Mouse (Mus musculus): Measurements from ENCODE around the gene Olfr1432.
"Not testable (repeated sequence)": the region's sequence is repeated elsewhere in the genome, so short reads cannot be mapped to it uniquely, and the experiment has no call there.

Olfr1432 gene

DNA sequence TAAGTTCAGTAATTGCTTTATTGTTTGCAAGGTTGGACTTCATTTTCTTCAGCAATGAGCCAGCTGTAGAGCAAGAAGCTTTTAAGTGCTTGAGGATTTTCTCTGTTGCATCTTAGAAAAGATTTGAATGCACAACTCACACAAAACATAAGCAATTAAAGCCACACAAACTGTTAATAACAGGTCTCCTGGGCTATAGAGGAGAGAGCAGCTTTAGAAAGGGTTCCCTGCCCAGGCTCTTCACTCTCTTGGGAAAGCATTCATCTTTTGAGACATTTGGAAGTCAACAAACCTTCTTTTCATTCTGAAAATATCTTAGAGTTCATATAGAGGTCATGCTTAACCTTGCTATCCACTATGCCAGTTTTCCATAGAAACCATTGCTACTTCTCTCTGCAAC is at the start of gene Olfr1432:
Gene Olfr1432, minus strand, starts transcription at position 101 of the 400 bp plus-strand sequence.
- not testable (repeated sequence) for DNase-seq

GRCm38 (mm10) chr19:12279554-12279953 is 47.2 kb upstream of the Olfr1432 start, which contains the start of gene Olfr1434:
Olfr1434 (plus strand) TSS chr19:12279854.
- no peak for DNase-seq

DNA sequence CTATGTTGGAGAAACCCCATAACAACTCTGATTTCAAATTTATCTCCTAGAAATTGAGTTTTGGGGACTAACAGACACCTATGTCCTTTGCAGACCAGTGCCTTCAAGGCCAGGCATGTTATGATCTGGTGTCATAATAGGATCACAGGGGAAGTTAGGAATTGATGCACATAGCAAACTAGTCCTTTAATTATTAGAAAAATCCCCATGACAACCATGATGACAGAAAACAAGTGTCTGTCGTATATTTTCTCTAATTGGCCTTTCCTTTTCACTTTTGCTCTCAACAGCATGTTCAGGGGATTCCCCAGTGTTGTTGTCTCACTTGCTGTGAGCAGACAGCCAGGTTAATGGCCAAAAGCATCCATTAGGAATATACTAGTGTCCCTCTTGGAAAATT is 28.3 kb upstream of the Olfr1432 start, which contains the start of gene Olfr235:
Gene Olfr235, plus strand, starts transcription at position 301 of the 400 bp plus-strand sequence.
- DNase-seq: no peak

- no peak for DNase-seq
These were observed 9.2 kb upstream of the Olfr1432 start, which contains the start of gene Olfr262 for GRCm38 (mm10) chr19:12241559-12241958. Olfr262 (minus strand) TSS chr19:12241659.

GRCm38 (mm10) chr19:12200334-12200733 is 32.1 kb downstream of the Olfr1432 start, which contains the start of gene Olfr1431:
Olfr1431 (plus strand) TSS chr19:12200634.
- no peak for DNase-seq

GRCm38 (mm10) chr19:12199076-12199475 is 33.3 kb downstream of the Olfr1432 start:
- not testable (repeated sequence) for DNase-seq

All from right cerebral cortex, postnatal 14 days (tissue).